Mouse (Mus musculus) neural tube, embryonic 10.5 days (tissue): ENCODE results near the gene Limd1.

Source experiments
- DNase-seq: peaks from one replicate; pipeline ENCODE4 v3.0.0-alpha.2; 2017; ENCODE audit warnings: low spot score; ENCODE audit errors: extremely low spot score

Gene Limd1

GRCm38 (mm10) chr9:123481136-123481535 is 2.6 kb downstream of the Limd1 start:
- no peak for DNase-seq

GRCm38 (mm10) chr9:123483598-123483997 is 5.1 kb downstream of the Limd1 start:
- DNase-seq: no peak

- DNase-seq: no peak
Observed at GRCm38 (mm10) chr9:123484830-123485229, 6.3 kb downstream of the Limd1 start.

- DNase-seq: no peak
Observed at GRCm38 (mm10) chr9:123485561-123485960, 7.1 kb downstream of the Limd1 start.

GRCm38 (mm10) chr9:123486635-123487034 is 8.1 kb downstream of the Limd1 start:
- DNase-seq: no peak

- no peak for DNase-seq
Observed at GRCm38 (mm10) chr9:123489073-123489472, 10.6 kb downstream of the Limd1 start.

- no peak for DNase-seq
Observed at GRCm38 (mm10) chr9:123489727-123490343, 11.3 kb downstream of the Limd1 start.

- DNase-seq: no peak
Observed at GRCm38 (mm10) chr9:123490930-123491329, 12.4 kb downstream of the Limd1 start.

GRCm38 (mm10) chr9:123491917-123492585 is 13.5 kb downstream of the Limd1 start:
- no peak for DNase-seq

GRCm38 (mm10) chr9:123496665-123497064 is 18.2 kb downstream of the Limd1 start:
- DNase-seq: no peak

- DNase-seq: no peak
Observed at GRCm38 (mm10) chr9:123497906-123498305, 19.4 kb downstream of the Limd1 start.

GRCm38 (mm10) chr9:123500480-123500879 is 22.0 kb downstream of the Limd1 start:
- no peak for DNase-seq

- DNase-seq: no peak
Observed at GRCm38 (mm10) chr9:123503171-123503834, 24.8 kb downstream of the Limd1 start.

- DNase-seq: peak; percentile 39
Observed at GRCm38 (mm10) chr9:123504325-123504724, 25.8 kb downstream of the Limd1 start.

- no peak for DNase-seq
Observed at GRCm38 (mm10) chr9:123505598-123505997, 27.1 kb downstream of the Limd1 start.

- DNase-seq: no peak
Observed at GRCm38 (mm10) chr9:123506270-123507146, 28.0 kb downstream of the Limd1 start.

GRCm38 (mm10) chr9:123507380-123507779 is 28.9 kb downstream of the Limd1 start:
- no peak for DNase-seq

GRCm38 (mm10) chr9:123508986-123509385 is 30.5 kb downstream of the Limd1 start:
- no peak for DNase-seq

- no peak for DNase-seq
Observed at GRCm38 (mm10) chr9:123509638-123510604, 31.4 kb downstream of the Limd1 start.

GRCm38 (mm10) chr9:123510926-123511325 is 32.4 kb downstream of the Limd1 start:
- no peak for DNase-seq
